In the genomic region with DNA sequence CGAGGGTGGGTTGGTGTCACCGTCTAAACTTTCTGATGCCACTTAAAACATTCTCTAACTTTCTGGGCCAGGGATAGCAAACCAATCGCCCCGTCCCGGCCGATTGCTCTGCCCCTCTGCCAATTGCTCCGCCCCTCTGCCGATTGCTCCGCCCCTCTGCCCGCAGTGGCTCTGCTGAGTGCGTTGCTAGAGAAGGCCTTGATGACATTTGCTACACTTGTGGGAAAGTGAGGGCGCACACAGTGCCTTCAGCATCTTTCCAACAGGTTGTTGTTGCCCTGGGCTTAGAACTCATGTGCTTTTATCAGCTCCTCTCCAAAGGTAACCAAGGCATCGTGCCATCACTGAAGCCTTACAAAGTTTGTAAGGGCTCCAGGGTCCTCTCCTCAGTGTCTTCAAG, we compare ENCODE assay signal across 14 mouse cellular contexts. TPM values are rescaled to one million over a fixed set of nuclear protein-coding genes. Genes with fewer than 3 reads are reported as not detected.
A peak's percentile ranks its signal among the peaks of the same experiment; 100 is the strongest.
DNase-seq lines count a peak whose midpoint lies in the region; ATAC-seq and TF ChIP-seq lines count a peak whose summit lies in the region.
"Had no signal": no experiment of that assay in that cellular context is flagged by ENCODE, and none has a peak within 500 bp of the region (broad histone marks: within the 10 kb centered on the region; RNA-seq: fewer than 3 reads in every experiment).

No protein-coding gene starts in this region.

- TF ChIP-seq CTCF in E14TG2a.4 (conservative IDR thresholded peaks at IDR 0.05; ENCODE audit: low read length), result no peak
- TF ChIP-seq CTCF in bone marrow, adult 2 months (IDR thresholded peaks at IDR 0.05; ENCODE audit: control insufficient read depth, insufficient read depth, low read length), result no peak
- TF ChIP-seq CTCF in gastrocnemius, adult 2 months (IDR thresholded peaks at IDR 0.05), result no peak

- peaks cover 3% of the 10 kb centered on the region; the same call in 1 of the 2 replicates for H3K9me3 ChIP-seq in heart, embryonic 11.5 days (replicated peaks; ENCODE audit: control insufficient read depth, low read length)
- H3K9me3 ChIP-seq in heart, embryonic 12.5 days (replicated peaks), result peaks cover 3% of the 10 kb centered on the region
- H3K9me3 ChIP-seq in E14TG2a.4 (ENCODE audit: low read length), result peaks cover 2% of the 10 kb centered on the region; the same call in 1 of the 2 replicates
- H3K9me3 ChIP-seq in liver, embryonic 15.5 days (replicated peaks), result no peaks in the 10 kb centered on the region

- 23% methylated on average over 13 of the region's 13 CpGs for WGBS in heart, embryonic 11.5 days (ENCODE audit: insufficient replicate concordance)
- WGBS in heart, embryonic 12.5 days, result 22% methylated on average over 13 of the region's 13 CpGs
- WGBS in bone marrow, adult 2 months, result 58% methylated on average over 13 of the region's 13 CpGs
- WGBS in liver, embryonic 15.5 days (ENCODE audit: insufficient replicate concordance), result 18% methylated on average over 13 of the region's 13 CpGs

- intact Hi-C loops in gastrocnemius, adult 2 months (cut with DNase I), result no loop called here

- H3K36me3 ChIP-seq in heart, embryonic 11.5 days (ENCODE audit: control insufficient read depth, insufficient read depth, low read length), result no peaks in the 10 kb centered on the region
- peaks cover 2% of the 10 kb centered on the region; the same call in 1 of the 2 replicates for H3K36me3 ChIP-seq in heart, embryonic 12.5 days
- H3K36me3 ChIP-seq in E14TG2a.4 (ENCODE audit: insufficient read depth, low read length), result no peaks in the 10 kb centered on the region
- no peaks in the 10 kb centered on the region for H3K36me3 ChIP-seq in liver, embryonic 15.5 days (replicated peaks)

- H3K4me1 ChIP-seq in heart, embryonic 11.5 days (ENCODE audit: control insufficient read depth, insufficient read depth, low read length), result no peaks in the 10 kb centered on the region
- H3K4me1 ChIP-seq in heart, embryonic 12.5 days (replicated peaks), result peaks cover 23% of the 10 kb centered on the region
- peaks cover 41% of the 10 kb centered on the region for H3K4me1 ChIP-seq in E14TG2a.4 (replicated peaks; ENCODE audit: low read depth, low read length)
- H3K4me1 ChIP-seq in bone marrow, adult 2 months (ENCODE audit: control insufficient read depth, insufficient read depth, low read length), result peaks cover 3% of the 10 kb centered on the region; the same call in 1 of the 2 replicates
- peaks cover 58% of the 10 kb centered on the region for H3K4me1 ChIP-seq in liver, embryonic 15.5 days (replicated peaks)

- no peak for TF ChIP-seq POLR2A in bone marrow, adult 2 months (IDR thresholded peaks at IDR 0.05; ENCODE audit: borderline replicate concordance, control insufficient read depth, low read depth, low read length)

- H3K4me2 ChIP-seq in heart, embryonic 11.5 days, result 0 out of 2 replicates have a peak overlapping the region, but pooled peaks have one; percentile 2
- no peak overlapping the region for H3K4me2 ChIP-seq in heart, embryonic 12.5 days
- peak overlapping the region; percentile 40 for H3K4me2 ChIP-seq in liver, embryonic 15.5 days

- no peak for ATAC-seq in heart, embryonic 11.5 days (replicated peaks; ENCODE audit: insufficient number of reproducible peaks, low FRiP score, low TSS enrichment)
- ATAC-seq in heart, embryonic 12.5 days (ENCODE audit: insufficient number of reproducible peaks, low FRiP score), result no peak
- ATAC-seq in liver, embryonic 15.5 days (ENCODE audit: insufficient read depth), result peak; percentile 45
- ATAC-seq: forebrain, postnatal 0 days; hindbrain, embryonic 16.5 days had no signal

- H3K4me3 ChIP-seq in heart, embryonic 11.5 days (ENCODE audit: low read depth, low read length), result no peak overlapping the region
- H3K4me3 ChIP-seq in heart, embryonic 12.5 days, result no peak overlapping the region
- H3K4me3 ChIP-seq in E14TG2a.4 (replicated peaks; ENCODE audit: low read length), result peak overlapping the region; percentile 65
- peak overlapping the region; percentile 16 for H3K4me3 ChIP-seq in bone marrow, adult 2 months (replicated peaks; ENCODE audit: control insufficient read depth, low read depth, low read length)
- H3K4me3 ChIP-seq in liver, embryonic 15.5 days (replicated peaks), result 0 out of 2 replicates have a peak overlapping the region, but pooled peaks have one; percentile 5
- no peak overlapping the region for H3K4me3 ChIP-seq in gastrocnemius, adult 2 months

- no peak overlapping the region for H3K9ac ChIP-seq in heart, embryonic 11.5 days (ENCODE audit: low read depth, low read length)
- H3K9ac ChIP-seq in heart, embryonic 12.5 days, result no peak overlapping the region
- no peak overlapping the region for H3K9ac ChIP-seq in liver, embryonic 15.5 days
- H3K9ac ChIP-seq: forebrain, postnatal 0 days had no signal

- no peak for DNase-seq in cerebellum, postnatal 36 days
- DNase-seq in gastrocnemius, adult 2 months, result no peak
- no peak for DNase-seq in embryo, embryonic 9.5 days (ENCODE audit: extremely low spot score)
- DNase-seq: adrenal gland, postnatal 10 days; gastrocnemius, postnatal 36 days; lung, postnatal 14 days had no signal

- 0 out of 2 replicates have a peak, but pooled peaks cover 4% of the 10 kb centered on the region for H3K27me3 ChIP-seq in heart, embryonic 11.5 days (ENCODE audit: control insufficient read depth, insufficient read depth, low read length)
- peaks cover 18% of the 10 kb centered on the region for H3K27me3 ChIP-seq in heart, embryonic 12.5 days (replicated peaks)
- peaks cover 38% of the 10 kb centered on the region for H3K27me3 ChIP-seq in E14TG2a.4 (ENCODE audit: insufficient read depth, low read length)
- no peaks in the 10 kb centered on the region for H3K27me3 ChIP-seq in liver, embryonic 15.5 days

- no peak overlapping the region for H3K27ac ChIP-seq in heart, embryonic 11.5 days (ENCODE audit: low read depth, low read length)
- H3K27ac ChIP-seq in heart, embryonic 12.5 days (ENCODE audit: poor library complexity, severe bottlenecking), result no peak overlapping the region
- peak overlapping the region; percentile 40; the same call in 1 of the 2 replicates for H3K27ac ChIP-seq in bone marrow, adult 2 months (ENCODE audit: control insufficient read depth, insufficient read depth, low read depth, low read length, poor library complexity)
- peak overlapping the region; percentile 49 for H3K27ac ChIP-seq in liver, embryonic 15.5 days (replicated peaks)
- H3K27ac ChIP-seq in gastrocnemius, adult 2 months, result no peak overlapping the region
- H3K27ac ChIP-seq: kidney, postnatal 0 days had no signal

RNA-seq across cellular contexts. Expression of a gene that starts 2.5 kb away (rescaled TPM):
- 1.6 and 2.2 TPM in 2 replicates for polyA plus RNA-seq in heart, embryonic 11.5 days (2014; fragmentation: Nextera tagmentation; extraction: Ambion mirVana)
- polyA plus RNA-seq in heart, embryonic 12.5 days (2016; fragmentation: Nextera tagmentation; extraction: Ambion mirVana), result 1.4 and 1.6 TPM in 2 replicates
- polyA plus RNA-seq in bone marrow, adult 2 months (2011; ENCODE audit: insufficient read depth, insufficient read length, low replicate concordance, missing spikeins), result 55.3 and 57.2 TPM in 2 replicates
- polyA plus RNA-seq in liver, embryonic 15.5 days (2015; fragmentation: Nextera tagmentation; extraction: Ambion mirVana), result 17.0 and 22.6 TPM in 2 replicates
- total RNA-seq in gastrocnemius, adult 2 months (2021), result not detected
- total RNA-seq: gastrocnemius, postnatal 36 days had no signal

RNA-seq across cellular contexts. Expression of a gene that starts 15.9 kb away (rescaled TPM):
- 6.3 and 6.6 TPM in 2 replicates for polyA plus RNA-seq in heart, embryonic 11.5 days (2014; fragmentation: Nextera tagmentation; extraction: Ambion mirVana)
- 3.7 and 6.3 TPM in 2 replicates for polyA plus RNA-seq in heart, embryonic 12.5 days (2016; fragmentation: Nextera tagmentation; extraction: Ambion mirVana)
- 72.6 and 139 TPM in 2 replicates for polyA plus RNA-seq in bone marrow, adult 2 months (2011; ENCODE audit: insufficient read depth, insufficient read length, low replicate concordance, missing spikeins)
- 18.2 and 22.2 TPM in 2 replicates for polyA plus RNA-seq in liver, embryonic 15.5 days (2015; fragmentation: Nextera tagmentation; extraction: Ambion mirVana)
- total RNA-seq in gastrocnemius, adult 2 months (2021), result under 1 TPM in 1 of 2 experiments, not detected in 1; 0.69 TPM

RNA-seq across cellular contexts. Expression of a gene that starts 43.9 kb away (rescaled TPM):
- 0.11 and 0.17 TPM in 2 replicates for polyA plus RNA-seq in heart, embryonic 11.5 days (2014; fragmentation: Nextera tagmentation; extraction: Ambion mirVana)
- polyA plus RNA-seq in heart, embryonic 12.5 days (2016; fragmentation: Nextera tagmentation; extraction: Ambion mirVana), result 0.14 and 0.39 TPM in 2 replicates
- 4.4 and 11.8 TPM in 2 replicates for polyA plus RNA-seq in bone marrow, adult 2 months (2011; ENCODE audit: insufficient read depth, insufficient read length, low replicate concordance, missing spikeins)
- 1.2 and 1.5 TPM in 2 replicates for polyA plus RNA-seq in liver, embryonic 15.5 days (2015; fragmentation: Nextera tagmentation; extraction: Ambion mirVana)
- under 1 TPM; 0.10 to 0.14 TPM for total RNA-seq in gastrocnemius, adult 2 months (2021)

RNA-seq across cellular contexts. Expression of a gene that starts 48.5 kb away (rescaled TPM):
- polyA plus RNA-seq in heart, embryonic 11.5 days (2014; fragmentation: Nextera tagmentation; extraction: Ambion mirVana), result 12.2 and 15.3 TPM in 2 replicates
- 15.0 and 18.0 TPM in 2 replicates for polyA plus RNA-seq in heart, embryonic 12.5 days (2016; fragmentation: Nextera tagmentation; extraction: Ambion mirVana)
- 7.3 and 8.7 TPM in 2 replicates for polyA plus RNA-seq in bone marrow, adult 2 months (2011; ENCODE audit: insufficient read depth, insufficient read length, low replicate concordance, missing spikeins)
- 9.3 and 10.8 TPM in 2 replicates for polyA plus RNA-seq in liver, embryonic 15.5 days (2015; fragmentation: Nextera tagmentation; extraction: Ambion mirVana)
- 1 to 10 TPM; 1.9 to 3.5 TPM for total RNA-seq in gastrocnemius, adult 2 months (2021)

Comparison
In these comparisons a context has a peak if more than half of its experiments do, and no peak if none do; other contexts are left out.
1. H3K27ac ChIP-seq: peak in bone marrow, adult 2 months (single experiment) and liver, embryonic 15.5 days (single experiment); none in heart, embryonic 11.5 days (single experiment), heart, embryonic 12.5 days (single experiment) and gastrocnemius, adult 2 months (single experiment).
2. H3K4me3 ChIP-seq: peak in E14TG2a.4 (single experiment), bone marrow, adult 2 months (single experiment) and liver, embryonic 15.5 days (single experiment); none in heart, embryonic 11.5 days (single experiment), heart, embryonic 12.5 days (single experiment) and gastrocnemius, adult 2 months (single experiment).